Mouse (Mus musculus) forebrain, embryonic 10.5 days (tissue): Measurements from ENCODE around the gene Kptn. TPM values are rescaled to one million over a fixed set of nuclear protein-coding genes. Genes with fewer than 3 reads are reported as not detected.

Source experiments
- polyA plus RNA-seq: library from polyadenylated mRNA; unstranded; fragments of >200 nt; fragmentation: Nextera tagmentation; extraction: Ambion mirVana; gene quantifications from 2 replicates; pipeline ENCODE4 v1.2.1, GENCODE M21; 2016

Gene Kptn
- polyA plus RNA-seq, 1 experiment from 2014 or later = 26.0 TPM

Other genes starting within 250 kb of the Kptn start
- gene Crx, start 239.9 kb upstream of the Kptn start, polyA plus RNA-seq = 0.07 and 0.27 TPM in 2 replicates
- gene Crxos, start 237.3 kb upstream of the Kptn start, polyA plus RNA-seq = not detected in 2 replicates
- gene Selenow, start 197.5 kb upstream of the Kptn start, polyA plus RNA-seq = 828 and 843 TPM in 2 replicates
- 171 and 179 TPM in 2 replicates for gene Nop53, start 173.8 kb upstream of the Kptn start, polyA plus RNA-seq
- gene Ehd2, start 152.3 kb upstream of the Kptn start, polyA plus RNA-seq = 10.1 and 11.2 TPM in 2 replicates
- gene Bicra, start 72.0 kb upstream of the Kptn start, polyA plus RNA-seq = 7.0 and 7.7 TPM in 2 replicates
- gene Zfp541, start 58.1 kb upstream of the Kptn start, polyA plus RNA-seq = 0.10 TPM in 1 of 2 replicates, not detected in the other
- 169 and 171 TPM in 2 replicates for gene Napa, start 21.4 kb upstream of the Kptn start, polyA plus RNA-seq
- gene Slc8a2, start 9.9 kb downstream of the Kptn start, polyA plus RNA-seq = 0.22 and 0.34 TPM in 2 replicates
- 56.7 and 57.5 TPM in 2 replicates for gene Meis3, start 55.2 kb downstream of the Kptn start, polyA plus RNA-seq
- 19.6 and 21.2 TPM in 2 replicates for gene Dhx34, start 102.1 kb downstream of the Kptn start, polyA plus RNA-seq
- 0.09 TPM in 2 replicates for gene C5ar2, start 124.3 kb downstream of the Kptn start, polyA plus RNA-seq
- 0.50 and 0.80 TPM in 2 replicates for gene C5ar1, start 139.6 kb downstream of the Kptn start, polyA plus RNA-seq
- 5.6 and 6.3 TPM in 2 replicates for gene Inafm1, start 153.7 kb downstream of the Kptn start, polyA plus RNA-seq
- gene Ccdc9, start 166.9 kb downstream of the Kptn start, polyA plus RNA-seq = 28.7 and 34.8 TPM in 2 replicates
- 16.4 and 18.8 TPM in 2 replicates for gene Bbc3, start 188.5 kb downstream of the Kptn start, polyA plus RNA-seq